Mouse (Mus musculus): Measurements from ENCODE around the gene Ms4a4c.
A peak's percentile ranks its signal among the peaks of the same experiment; 100 is the strongest.
"Not testable (repeated sequence)": the region's sequence is repeated elsewhere in the genome, so short reads cannot be mapped to it uniquely, and the experiment has no call there.

The Ms4a4c gene

DNA sequence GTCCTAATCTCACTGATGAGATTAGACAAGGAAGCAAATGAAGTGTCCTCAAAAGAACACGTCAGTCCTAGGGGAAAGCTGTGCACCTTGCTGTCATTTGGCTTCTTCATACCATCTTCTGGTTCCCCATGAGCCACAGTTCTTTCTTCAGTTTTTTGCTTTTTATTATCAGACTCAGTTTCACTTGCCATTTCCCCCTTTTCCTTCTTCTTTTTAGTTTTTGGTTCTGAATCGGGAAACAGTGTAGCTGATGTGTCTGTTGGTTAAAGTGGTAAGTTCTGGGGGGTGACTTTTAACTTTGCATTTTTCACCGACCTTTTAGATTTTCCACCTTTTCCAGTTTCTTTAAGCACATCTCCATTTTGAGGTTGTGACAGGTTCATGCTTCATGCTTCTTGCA is at the start of gene Ms4a4c:
TSS of gene Ms4a4c (plus strand) at position 244 of the 400 bp plus-strand sequence.
- DNase-seq (ENCODE audit: low spot score in 2 of 2) = no peak

DNA sequence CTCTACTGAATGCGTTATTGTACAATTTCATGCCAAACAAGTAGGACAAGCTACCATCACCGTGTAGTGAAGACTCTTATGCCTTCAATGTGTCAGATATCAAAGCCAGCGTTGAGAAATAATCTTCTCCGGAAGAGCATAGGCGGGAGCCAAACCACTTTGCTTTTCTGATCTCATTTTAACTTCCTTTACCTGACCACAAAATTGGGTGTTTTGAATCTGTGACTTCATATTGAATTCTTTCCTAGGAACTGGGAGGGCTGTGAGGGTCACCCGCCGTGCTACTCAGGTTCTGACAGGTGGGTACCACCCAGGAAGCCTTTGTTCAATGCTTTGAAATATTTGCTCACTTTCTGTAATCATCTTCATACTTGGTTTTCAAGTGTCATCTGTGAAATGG is 48.8 kb upstream of the Ms4a4c start:
- no peak for DNase-seq (ENCODE audit: low spot score in 2 of 2)

DNA sequence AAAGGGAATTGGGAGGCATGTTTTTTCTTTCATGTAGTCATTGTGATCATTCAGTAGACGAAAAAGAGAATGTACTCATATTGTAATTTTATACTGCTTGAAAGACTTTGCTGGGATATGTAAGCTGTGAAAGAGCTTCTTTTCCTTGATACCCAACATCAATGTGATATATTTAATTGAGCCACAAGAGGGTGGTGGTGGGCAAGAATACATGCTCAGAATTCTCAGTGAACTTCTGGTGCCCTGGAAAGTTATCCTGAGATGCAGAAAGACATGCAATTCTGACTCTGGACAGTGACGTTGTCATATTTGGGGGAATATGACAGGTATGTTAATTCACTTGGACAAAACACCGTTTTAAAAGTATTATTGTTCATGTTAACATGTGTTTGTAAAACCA is 44.5 kb upstream of the Ms4a4c start:
- no peak for DNase-seq (ENCODE audit: low spot score in 2 of 2)

DNA sequence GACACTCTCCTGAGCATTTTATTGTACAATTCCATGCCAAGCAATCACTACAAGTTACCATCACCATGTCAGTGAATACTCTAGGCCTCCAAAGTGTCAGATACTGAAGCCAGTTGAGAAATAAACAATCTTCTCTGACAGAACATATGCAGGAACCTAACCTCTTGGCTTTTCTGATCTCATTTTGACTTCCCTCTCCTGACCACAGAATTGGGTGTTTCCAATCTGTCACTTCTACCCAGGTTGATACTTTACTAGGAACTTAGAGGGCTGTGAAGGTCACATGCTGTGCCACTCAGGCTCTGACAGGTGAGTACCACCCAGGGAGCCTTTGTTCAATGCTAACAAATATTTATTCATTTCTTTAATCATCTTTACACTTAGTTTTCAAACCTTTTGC is 42.6 kb upstream of the Ms4a4c start:
- DNase-seq (ENCODE audit: low spot score in 2 of 2) = no peak

DNA sequence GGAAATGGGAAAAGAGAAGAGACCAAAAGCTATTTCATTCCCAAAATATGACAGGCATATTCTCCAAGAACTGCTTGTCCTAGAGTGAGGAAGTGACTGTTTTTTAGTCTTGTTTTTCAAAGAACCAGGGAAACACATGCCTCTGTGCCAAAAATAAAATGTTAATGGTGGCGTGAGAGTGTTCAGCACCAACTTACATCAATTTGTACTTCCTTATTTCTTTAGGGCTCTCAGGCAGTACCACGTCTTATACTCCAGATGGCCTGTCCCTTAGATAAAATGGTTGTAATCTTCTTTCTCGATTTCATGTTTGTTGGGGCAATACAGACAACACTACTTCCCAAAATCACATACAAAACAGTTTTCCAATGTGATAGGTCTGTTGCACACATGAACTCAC is 36.3 kb upstream of the Ms4a4c start:
- DNase-seq (ENCODE audit: low spot score in 2 of 2) = peak in 1 of 2 experiments; percentile 29

DNA sequence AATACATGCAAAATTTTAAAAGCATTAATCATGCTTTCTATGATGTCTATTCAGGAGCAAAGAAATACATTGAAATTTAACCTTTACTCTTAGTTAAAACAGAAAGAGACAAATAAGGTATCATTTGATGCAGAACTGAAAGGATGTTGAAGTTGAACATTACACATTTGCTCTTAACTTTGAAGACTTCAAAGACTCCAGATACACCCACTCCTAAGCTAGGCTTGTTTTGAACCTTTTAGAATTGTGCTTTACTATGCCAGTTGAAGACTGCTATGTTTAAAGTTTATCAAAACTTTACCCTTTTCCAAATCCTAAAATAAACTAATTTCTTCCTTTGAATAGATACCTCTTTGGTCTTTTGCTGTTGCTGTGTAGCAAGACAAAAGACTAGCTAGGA is 33.4 kb upstream of the Ms4a4c start:
- no peak for DNase-seq (ENCODE audit: low spot score in 2 of 2)

DNA sequence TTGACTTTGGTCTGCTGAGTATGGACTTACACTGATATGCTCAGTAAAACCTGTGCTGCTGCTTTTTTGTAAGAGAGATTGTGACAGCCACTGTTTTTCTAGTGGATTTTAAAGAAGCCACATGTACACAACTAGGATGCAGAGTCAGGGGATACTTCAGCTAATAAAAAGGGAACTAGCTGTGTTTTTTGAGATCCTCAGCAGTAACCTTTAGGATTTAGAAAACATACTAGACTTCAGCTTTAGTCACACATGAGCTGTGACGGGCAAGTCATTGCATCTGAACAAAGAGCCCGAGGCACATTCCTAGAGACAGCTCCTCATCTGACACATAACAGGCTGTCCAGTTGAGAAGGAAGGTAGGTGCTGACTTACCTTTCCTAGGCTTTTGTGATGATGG is 29.3 kb upstream of the Ms4a4c start, which contains the start of gene Ms4a4a:
TSS of gene Ms4a4a (plus strand) at position 251 of the 400 bp plus-strand sequence.
- peak in 1 of 2 experiments; percentile 10 for DNase-seq (ENCODE audit: low spot score in 2 of 2)

DNA sequence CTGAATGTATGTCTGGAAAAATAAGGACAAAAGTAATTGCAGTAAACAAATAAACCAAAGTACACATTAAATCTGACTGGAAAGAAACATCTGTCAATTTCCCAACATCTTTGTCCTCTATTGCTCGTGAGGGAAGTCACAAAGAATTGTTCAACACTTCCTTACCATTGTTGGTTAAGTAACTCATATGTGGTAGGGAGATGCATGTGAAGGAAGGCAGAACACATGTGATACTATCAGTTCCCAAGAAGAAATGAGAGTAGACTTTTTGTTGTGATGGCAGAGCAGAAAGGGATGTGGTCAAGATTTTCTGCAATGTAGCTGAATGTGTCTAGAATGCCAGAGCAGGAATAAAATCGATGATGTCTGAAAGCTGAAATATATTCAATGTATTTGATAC is 28.2 kb upstream of the Ms4a4c start:
- peak in 1 of 2 experiments; percentile 21 for DNase-seq (ENCODE audit: low spot score in 2 of 2)

DNA sequence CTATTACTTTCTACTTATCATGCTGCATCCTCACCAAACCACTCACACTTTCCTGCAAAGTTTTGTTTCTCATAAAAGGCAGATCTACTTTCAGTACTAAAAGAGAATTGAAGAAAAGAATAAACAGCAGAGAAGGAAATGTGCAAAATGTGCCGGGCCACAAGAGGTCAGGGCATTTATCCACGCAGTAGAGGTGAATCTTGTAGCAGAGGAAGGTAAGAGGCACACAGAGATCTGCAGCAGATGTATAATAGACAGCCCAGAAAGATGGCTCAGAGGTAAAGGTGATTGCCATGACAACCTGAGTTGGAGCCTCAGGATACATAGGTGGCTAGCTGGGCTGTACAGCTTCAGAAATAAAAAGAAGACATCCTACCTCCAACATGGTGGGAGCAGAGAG is 17.5 kb upstream of the Ms4a4c start:
- no peak for DNase-seq (ENCODE audit: low spot score in 2 of 2)

DNA sequence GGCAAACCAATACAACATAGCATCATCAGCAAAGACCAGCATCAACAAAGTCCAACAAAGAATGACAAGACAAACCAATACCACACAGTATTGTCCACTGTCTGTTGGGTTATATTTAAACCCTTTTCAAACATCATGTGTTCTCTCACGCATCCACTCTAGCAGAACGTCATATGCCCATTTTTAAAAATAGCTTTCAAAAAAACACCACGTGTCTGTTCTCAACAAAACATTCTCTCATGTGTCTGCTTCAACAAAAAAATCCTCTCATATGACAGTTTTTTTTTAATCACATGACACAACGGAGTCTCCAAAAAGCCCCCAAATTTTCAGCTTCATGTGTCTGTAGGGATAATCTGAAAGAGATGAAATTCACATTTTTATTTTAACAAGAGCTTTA is 16.9 kb upstream of the Ms4a4c start:
- no peak for DNase-seq (ENCODE audit: low spot score in 2 of 2)

DNA sequence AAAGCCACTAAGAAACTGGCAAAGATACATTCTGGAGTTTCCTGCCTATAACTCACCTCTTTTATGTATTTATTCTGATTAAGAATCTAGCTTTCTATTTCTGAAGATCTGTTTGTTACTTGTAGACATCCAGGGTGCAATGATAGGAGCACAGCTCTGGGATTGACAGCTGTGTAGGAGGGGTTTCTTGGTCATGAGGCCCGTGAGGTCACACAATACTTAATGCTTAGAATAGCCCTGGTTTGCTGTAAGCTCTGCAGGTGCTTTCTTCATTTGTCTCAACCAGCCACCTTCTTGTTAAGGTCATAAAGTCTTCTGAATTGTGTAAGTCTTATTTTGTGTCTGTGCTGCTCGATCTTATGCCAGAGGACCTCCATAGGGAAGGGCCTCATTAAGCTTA is 15.6 kb upstream of the Ms4a4c start:
- DNase-seq (ENCODE audit: low spot score in 2 of 2) = no peak

DNA sequence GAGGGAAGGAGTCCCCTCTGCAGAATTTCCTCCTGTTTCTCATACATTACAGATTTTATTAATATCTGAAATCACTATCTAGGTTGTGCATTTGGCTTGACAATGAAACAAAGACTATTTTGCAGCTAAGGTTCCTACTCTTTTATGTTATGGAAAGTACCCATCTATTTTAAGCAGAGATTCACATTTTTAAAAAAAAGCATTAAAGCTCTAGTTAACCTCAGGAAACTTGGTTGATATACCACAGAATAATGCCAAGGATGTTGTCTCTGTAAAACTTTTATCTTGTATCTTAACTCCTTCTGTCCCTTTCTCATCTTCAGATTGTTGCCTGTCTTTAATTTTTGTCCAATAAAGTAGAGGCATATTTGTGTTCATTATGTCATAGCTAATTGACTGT is 8.8 kb upstream of the Ms4a4c start:
- DNase-seq (ENCODE audit: low spot score in 2 of 2) = no peak

DNA sequence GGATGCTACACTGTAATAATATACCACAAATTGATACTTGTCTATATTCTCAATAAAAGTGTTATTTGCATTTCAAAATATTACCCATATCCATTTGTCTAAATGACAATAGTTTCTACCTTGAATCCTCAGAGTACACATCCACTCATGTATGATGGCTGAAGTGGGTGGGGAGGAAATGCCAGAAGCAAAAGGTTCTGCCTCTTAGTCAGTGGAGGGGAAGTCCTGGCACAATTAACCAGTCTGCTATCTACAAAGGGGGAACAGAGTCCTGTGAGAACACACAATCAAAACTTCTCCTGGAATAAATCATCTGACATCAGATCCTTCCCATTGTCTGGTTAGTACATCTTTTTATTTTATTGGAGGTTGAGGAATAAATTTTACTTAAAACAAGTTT is 2.9 kb downstream of the Ms4a4c start:
- DNase-seq (ENCODE audit: low spot score in 2 of 2) = no peak

DNA sequence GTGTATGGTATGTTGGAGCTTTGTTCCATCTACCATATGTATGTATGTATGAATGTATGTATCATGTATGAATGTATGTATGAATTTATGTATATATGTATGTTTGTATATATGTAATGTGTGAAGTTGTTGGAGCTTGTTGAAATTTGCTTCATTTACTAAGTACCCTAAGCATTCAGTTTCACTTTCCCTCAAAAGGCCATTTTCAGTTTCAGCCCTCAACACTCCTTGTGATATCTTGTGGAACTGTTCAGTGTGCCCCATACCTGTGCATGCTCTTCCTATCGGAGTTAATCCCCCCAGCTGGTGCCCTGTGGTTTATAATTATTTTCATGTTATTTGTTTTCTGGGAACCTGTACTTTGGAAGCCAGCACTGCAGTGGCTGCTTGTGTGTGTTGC is 4.0 kb downstream of the Ms4a4c start:
- DNase-seq (ENCODE audit: low spot score in 2 of 2) = no peak

DNA sequence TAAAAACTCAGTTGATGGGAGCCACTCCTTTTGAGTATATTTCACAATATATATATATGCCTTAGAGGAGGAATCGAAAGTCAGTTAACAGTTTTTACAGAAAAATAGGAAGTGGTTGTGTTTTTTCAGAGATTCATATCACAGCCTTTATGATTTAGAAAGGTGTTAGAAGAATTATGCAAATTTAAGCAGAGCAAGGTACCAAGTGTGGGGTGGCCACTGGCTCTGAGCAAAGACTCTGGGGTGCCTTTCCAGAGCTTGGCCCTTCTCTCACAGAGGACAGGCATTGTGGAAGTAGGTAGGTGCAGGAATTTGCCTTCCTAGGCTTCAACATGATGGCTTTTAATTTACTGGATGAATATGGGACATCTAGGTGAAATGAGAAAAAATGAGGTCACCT is 7.1 kb downstream of the Ms4a4c start:
- no peak for DNase-seq (ENCODE audit: low spot score in 2 of 2)

DNA sequence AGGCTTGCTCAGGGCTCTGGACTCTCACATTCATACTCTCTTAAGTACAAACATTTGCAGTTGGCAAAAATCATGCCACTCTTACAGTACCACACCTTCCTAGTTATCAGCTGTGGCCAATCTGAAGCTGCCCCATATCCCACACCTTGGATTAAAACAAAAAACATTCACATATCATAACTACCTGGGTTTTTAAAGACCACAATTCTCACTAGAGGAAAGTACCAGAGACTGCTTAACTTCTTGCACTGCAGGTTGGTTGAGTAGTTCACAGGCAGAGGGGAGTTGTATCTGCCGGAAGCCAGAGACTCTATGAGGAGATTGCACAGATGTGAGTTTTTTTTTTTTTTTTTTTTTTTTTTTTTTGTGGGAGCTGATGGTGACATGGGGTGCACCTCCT is 9.5 kb downstream of the Ms4a4c start:
- DNase-seq (ENCODE audit: low spot score in 2 of 2) = no peak

DNA sequence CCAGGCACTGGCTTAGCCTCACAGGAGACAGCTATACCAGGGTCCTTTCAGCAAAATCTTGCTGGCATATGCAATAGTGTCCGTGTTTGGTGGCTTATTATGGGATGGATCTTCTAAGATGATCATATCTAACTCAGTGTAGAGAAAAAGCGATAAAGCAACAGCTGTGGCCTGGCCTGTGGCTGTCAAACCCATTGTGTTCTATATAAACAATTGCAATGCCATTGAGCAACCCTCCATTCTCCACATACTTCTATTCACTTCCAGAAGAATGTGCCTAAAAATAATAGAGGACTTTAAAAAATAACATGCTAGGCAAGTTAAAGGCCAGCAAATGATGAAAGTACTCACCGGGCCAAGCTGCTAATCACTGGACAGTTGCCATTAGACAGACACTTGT is 11.0 kb downstream of the Ms4a4c start:
- no peak for DNase-seq (ENCODE audit: low spot score in 2 of 2)

DNA sequence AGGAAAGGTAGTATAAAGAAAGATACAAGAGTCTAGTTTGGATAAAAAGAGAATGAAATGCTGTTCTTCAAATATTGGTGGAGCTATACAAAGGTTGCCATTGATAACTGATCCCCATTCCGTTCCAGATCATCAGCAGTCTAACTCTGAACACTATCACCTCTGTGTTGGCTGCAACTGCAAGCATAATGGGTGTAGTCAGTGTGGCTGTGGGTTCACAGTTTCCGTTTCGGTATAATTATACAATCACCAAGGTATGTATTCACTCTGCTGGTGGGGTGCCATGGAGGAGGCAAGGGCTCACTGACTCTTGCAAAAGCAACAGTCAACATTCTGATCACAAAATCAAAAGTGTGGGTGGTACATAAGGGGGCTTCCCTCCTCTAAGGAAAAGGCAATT is 14.3 kb downstream of the Ms4a4c start:
- DNase-seq (ENCODE audit: low spot score in 2 of 2) = not testable (repeated sequence)

DNA sequence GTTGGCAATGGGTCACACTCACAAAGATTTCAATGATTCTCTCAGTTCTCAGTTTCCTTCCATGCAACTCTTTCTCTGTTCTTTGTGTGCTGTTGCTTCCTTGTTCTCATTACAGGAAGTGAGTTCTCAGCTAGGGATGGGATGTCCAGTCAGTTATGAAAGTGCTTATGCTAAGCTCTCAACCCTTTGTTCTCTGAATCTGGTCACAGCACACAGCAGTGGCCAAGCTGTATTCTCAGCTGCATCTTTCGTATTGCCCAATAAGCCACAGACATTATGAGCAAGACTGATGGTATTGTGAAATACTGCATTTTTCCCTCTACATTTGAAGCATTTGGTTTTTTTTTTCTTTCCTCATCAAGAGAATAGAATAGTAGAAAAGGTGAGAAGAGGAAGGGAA is 26.6 kb downstream of the Ms4a4c start:
- DNase-seq (ENCODE audit: low spot score in 2 of 2) = peak in 1 of 2 experiments; percentile 8

DNA sequence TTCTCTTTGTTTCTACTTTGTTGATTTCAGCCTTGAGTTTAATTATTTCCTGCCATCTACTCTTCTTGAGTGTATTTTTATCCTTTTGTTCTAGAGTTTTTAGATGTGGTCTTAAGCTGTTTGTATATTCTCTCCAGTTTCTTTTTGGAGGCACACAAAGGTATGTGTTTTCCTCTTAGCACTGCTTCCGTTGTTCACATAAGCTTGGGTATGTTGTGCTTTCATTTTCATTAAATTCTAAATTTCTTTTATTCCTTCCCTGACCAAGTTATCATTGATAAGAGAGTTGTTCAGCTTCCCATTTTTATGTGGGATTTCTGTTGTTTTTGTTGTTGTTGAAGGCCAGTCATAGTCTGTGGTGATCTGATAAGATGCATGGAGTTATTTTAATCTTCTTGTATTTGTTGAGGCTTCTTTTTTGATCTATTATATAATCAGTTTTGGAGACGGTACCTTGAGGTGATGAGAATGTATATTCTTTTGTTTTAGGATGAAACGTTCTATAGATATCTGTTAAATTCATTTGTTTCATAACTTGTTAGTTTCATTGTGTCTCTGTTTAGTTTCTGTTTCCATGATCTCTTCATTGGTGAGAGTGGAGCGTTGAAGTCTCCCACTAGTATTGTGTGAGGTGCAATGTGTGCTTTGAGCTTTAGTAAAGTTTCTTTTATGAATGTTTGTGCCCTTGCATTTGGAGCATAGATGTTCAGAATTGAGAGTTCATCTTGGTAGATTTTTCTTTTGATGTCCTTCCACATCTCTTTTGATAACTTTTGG is 30.7 kb downstream of the Ms4a4c start:
- no peak for DNase-seq (ENCODE audit: low spot score in 2 of 2)

DNA sequence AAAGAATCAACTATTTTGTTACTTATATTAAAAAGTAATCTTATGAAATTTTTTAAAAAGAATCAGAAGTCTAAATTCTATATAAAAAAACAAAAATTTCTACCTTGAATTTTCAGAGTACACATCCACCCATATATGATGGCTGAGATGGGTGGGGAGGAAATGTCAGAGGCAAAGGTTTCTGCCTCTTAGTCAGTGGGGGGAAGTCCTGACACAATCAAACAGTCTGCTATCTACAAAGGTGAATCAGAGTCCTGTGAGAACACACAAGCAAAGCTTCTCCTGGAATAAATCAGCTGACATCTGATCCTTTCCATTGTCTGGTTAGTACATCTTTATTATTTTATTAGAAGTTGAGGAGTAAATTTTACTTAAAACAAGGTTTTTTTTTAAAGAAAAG is 38.8 kb downstream of the Ms4a4c start, which contains the start of gene Ms4a4b:
TSS of gene Ms4a4b (plus strand) at position 216 of the 400 bp plus-strand sequence.
- no peak for DNase-seq (ENCODE audit: low spot score in 2 of 2)

DNA sequence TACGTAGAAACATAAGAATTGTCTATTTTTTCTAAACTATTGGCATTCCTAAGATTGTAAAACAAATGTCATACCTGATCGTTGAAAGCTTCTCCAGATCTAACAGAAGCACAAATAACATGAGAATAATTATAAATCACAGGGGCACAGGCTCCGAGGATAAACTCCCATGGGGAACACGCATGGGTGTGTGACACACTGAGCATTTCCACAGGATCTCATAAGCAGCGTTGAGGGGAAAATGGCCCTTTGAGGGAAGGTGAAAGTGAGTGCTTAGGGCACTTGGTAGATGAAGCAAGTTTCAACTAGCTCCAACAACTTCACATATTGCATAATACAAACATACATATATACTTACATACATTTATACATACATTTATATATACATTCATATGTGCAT is 39.4 kb downstream of the Ms4a4c start:
- DNase-seq (ENCODE audit: low spot score in 2 of 2) = no peak

DNA sequence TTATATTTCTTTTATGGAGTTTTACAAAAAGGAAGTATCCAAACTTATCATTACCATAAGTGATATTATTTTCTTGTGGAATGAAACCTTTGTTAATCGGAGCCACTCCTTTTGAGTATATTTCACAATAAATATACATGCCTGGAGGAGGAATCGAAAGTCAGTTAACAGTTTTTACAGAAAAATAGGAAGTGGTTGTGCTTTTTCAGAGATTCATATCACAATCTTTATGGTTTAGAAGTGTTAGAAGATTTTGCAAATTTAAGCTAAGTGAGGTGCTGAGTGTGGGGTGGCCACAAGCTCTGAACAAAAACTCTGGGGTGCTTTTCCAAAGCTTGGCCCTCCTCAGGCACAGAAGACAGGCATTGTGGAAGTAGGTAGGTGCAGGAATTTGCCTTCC is 42.7 kb downstream of the Ms4a4c start:
- no peak for DNase-seq (ENCODE audit: low spot score in 2 of 2)

DNA sequence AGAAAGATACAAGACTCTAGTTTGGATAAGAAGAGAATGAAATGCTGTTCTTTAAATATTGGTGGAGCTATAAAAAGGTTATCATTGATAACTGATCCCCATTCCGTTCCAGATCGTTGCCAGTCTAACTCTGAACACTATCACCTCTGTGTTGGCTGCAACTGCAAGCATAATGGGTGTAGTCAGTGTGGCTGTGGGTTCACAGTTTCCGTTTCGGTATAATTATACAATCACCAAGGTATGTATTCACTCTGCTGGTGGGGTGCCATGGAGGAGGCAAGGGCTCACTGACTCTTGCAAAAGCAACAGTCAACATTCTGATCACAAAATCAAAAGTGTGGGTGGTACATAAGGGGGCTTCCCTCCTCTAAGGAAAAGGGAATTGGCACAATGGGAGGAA is 54.5 kb downstream of the Ms4a4c start:
- DNase-seq (ENCODE audit: low spot score in 2 of 2) = not testable (repeated sequence)
